Mouse (Mus musculus) Muller cell, postnatal 12 days (primary cell): Measurements from ENCODE around the gene Cnr1.

Experiments used
- DNase-seq: peaks from one replicate; pipeline ENCODE4 v3.0.0-alpha.2; 2015; ENCODE audit errors: inconsistent ontology term

Cnr1 gene

GRCm38 (mm10) chr4:33924234-33924888, at the start of gene Cnr1:
Gene Cnr1 (plus strand): TSS chr4:33924593.
- DNase-seq = peak; percentile 87

GRCm38 (mm10) chr4:33879944-33880343, 44.4 kb upstream of the Cnr1 start:
- DNase-seq = no peak

- DNase-seq = peak; percentile 90
Measured at GRCm38 (mm10) chr4:33886026-33886425, 38.4 kb upstream of the Cnr1 start.

- no peak for DNase-seq
Measured at GRCm38 (mm10) chr4:33889976-33890375, 34.4 kb upstream of the Cnr1 start.

GRCm38 (mm10) chr4:33892178-33892869, 32.1 kb upstream of the Cnr1 start:
- DNase-seq = no peak

- no peak for DNase-seq
Measured at GRCm38 (mm10) chr4:33893841-33894240, 30.6 kb upstream of the Cnr1 start.

- no peak for DNase-seq
Measured at GRCm38 (mm10) chr4:33895046-33895445, 29.3 kb upstream of the Cnr1 start.

GRCm38 (mm10) chr4:33895491-33895890, 28.9 kb upstream of the Cnr1 start:
- DNase-seq = peak; percentile 65

- DNase-seq = no peak
Measured at GRCm38 (mm10) chr4:33901659-33902058, 22.7 kb upstream of the Cnr1 start.

GRCm38 (mm10) chr4:33903812-33904340, 20.5 kb upstream of the Cnr1 start:
- no peak for DNase-seq

- no peak for DNase-seq
Measured at GRCm38 (mm10) chr4:33904826-33905225, 19.6 kb upstream of the Cnr1 start.

GRCm38 (mm10) chr4:33908786-33909185, 15.6 kb upstream of the Cnr1 start:
- DNase-seq = no peak

- peak; percentile 31 for DNase-seq
Measured at GRCm38 (mm10) chr4:33915730-33916129, 8.7 kb upstream of the Cnr1 start.

- no peak for DNase-seq
Measured at GRCm38 (mm10) chr4:33920807-33921206, 3.6 kb upstream of the Cnr1 start.

- DNase-seq = peak; percentile 11
Measured at GRCm38 (mm10) chr4:33923151-33923760, 1.1 kb upstream of the Cnr1 start.

- DNase-seq = peak; percentile 59
Measured at GRCm38 (mm10) chr4:33923761-33924233, 596 bp upstream of the Cnr1 start.

- no peak for DNase-seq
Measured at GRCm38 (mm10) chr4:33924889-33925245, 474 bp downstream of the Cnr1 start.

- no peak for DNase-seq
Measured at GRCm38 (mm10) chr4:33925489-33925888, 1.1 kb downstream of the Cnr1 start.

- DNase-seq = no peak
Measured at GRCm38 (mm10) chr4:33926010-33926409, 1.6 kb downstream of the Cnr1 start.

- DNase-seq = no peak
Measured at GRCm38 (mm10) chr4:33926730-33927263, 2.4 kb downstream of the Cnr1 start.

- no peak for DNase-seq
Measured at GRCm38 (mm10) chr4:33927644-33928043, 3.3 kb downstream of the Cnr1 start.

- DNase-seq = no peak
Measured at GRCm38 (mm10) chr4:33928450-33928849, 4.1 kb downstream of the Cnr1 start.
